Mouse (Mus musculus): ENCODE data around the gene Myh14.

The Myh14 gene

DNA sequence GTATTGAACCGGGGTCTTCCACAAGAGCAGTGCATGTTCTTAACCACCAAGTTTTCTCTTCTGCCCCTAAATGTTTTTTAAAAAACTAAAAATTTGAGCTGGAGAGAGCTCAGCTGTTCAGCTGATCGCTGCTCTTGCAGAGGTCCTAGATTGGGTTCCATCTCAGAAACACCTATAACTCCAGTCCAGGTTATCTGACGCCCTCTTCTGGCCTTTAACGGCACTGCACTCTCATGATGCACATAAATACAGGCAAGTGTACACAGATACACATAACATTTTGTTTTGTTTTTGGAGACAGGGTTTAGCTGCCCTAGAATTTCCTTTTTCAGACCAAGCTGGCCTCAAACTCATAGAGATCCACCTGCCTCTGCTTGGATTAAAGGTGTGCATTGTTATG, 3.9 kb upstream of the Myh14 start:
- in situ Hi-C loops (cut with MboI, MseI), result no loop called here

DNA sequence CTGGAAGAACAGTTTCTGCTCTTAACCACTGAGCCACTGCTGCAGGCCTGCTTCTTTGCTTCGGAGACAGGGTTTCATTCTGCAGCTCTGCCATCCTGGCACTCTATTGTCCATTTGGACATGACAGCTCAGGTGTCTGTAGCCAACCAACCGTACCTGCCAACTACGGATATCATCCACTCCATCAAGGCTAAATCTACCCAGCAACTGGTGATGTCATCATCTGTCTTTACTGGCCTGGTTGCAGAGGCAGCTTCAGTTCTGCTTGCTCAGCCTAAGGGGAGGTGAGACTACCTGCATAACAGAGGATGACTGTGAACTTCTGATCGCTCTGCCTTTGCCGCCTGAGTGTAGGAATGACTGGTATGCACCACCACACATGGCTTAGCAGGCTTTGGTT, 1.6 kb upstream of the Myh14 start:
- in situ Hi-C loops (cut with MboI, MseI), result no loop called here

DNA sequence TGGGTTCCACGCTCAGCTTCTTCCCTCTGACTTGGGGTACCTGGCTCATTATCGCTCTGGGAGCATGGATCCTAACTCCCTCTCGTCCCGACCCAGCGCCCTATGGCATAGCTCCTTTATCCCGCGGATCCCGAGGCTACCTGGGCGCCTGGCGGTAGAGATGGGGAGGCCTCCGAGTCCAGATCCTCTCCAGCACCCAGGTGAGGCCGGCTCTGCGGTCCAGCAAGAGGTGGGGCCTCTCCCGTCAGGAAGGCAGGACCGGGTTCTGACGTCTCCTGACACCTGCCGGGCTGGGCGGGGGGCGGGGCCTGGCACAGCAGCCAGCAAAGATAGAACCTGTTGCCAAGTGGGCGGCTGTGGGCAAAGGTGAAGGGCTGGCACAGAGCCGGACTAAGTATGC, 1.5 kb downstream of the Myh14 start:
- in situ Hi-C loops (cut with MboI, MseI), result no loop called here

DNA sequence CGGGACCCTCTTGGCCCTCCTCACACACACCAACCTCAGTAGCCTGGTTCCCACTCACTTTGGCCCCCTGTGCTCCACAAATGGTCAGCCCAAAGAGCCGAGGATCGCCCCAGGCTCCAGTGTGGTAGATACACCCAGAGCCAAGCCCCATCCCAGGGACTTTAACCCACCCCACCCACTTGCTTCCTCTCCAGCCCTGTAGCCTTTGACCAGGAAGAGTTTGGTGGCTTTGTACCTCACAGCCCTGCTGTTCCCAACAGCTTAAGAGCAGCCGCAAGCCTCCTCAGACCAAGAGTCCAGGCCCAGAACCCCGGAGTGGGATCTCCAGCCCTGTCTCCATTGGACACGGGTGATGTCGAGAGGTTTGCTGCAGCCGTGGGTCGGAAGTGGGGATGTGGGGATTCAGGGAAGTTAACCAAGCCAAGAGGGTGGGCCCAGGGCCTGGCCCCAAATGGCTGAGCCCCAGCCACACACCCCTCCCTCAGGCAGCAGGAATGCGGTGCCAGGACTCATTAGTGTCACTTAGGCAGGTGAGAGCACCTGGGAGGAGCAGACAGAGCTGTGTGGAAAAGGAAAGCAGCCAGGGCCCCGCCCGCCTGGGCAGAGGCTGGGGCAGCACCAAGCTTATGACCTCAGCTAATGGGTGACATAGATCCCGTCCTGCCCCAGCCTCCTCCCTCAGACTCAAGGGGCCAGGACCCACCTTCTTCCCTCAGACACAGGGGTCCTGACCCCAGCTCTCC, 2.5 kb downstream of the Myh14 start:
- in situ Hi-C loops (cut with MboI, MseI), result no loop called here

DNA sequence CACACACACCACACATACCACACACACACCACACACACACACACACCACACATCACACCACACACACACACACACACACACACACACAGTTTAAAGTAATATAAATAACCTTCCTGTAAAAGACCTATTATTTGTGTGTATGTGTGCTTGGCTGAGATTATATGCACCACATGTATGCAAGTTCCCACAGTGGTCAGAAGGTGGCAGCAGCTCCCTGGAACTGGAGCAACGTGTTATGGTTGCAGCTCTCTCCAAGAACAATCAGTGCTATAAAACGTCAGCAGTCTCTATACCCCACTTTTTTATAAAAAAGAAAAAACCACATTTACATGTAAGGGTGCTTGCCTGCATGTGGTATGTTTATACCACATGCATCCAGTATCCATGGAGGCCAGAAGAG, 4.2 kb downstream of the Myh14 start:
- in situ Hi-C loops (cut with MboI, MseI), result no loop called here

DNA sequence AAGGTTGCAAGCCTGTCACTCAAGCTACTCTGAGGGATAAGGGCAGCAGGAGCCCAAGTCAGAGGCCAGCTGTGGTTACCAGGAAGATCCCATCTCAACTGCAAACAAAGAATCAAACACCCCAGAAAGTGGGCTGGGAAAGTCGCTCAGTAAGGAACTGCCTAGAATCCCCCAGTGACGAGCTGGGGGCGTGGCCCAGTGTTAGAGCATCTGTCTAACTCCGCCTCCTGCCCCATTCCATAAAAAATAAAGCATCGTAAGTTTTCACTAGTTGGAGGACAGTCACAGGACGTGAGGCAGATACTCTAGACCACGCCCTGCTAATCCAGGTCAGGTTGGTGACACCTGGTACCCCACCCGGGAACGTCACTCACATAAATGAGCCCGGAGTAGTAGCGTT, 5.9 kb downstream of the Myh14 start:
- in situ Hi-C loops (cut with MboI, MseI), result no loop called here

DNA sequence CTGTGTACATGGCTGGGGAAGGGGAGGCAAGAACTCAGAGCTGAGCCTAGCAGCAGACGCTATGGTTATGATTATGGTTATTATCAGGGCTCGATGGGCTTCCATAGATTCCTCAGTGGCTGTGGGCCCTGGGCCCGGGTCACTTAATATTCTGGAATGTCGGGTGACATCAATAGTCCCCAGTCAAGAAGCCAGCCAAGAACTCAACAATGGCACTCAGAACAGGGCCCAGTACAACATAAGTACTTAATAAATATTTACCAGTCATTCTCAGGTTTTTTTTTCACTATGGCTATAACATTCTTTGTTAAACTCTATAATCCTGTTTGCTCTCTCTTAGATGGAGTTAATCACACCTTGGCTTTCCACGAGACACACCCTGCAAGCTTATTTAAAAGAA, 7.1 kb downstream of the Myh14 start:
- in situ Hi-C loops (cut with MboI, MseI), result no loop called here

DNA sequence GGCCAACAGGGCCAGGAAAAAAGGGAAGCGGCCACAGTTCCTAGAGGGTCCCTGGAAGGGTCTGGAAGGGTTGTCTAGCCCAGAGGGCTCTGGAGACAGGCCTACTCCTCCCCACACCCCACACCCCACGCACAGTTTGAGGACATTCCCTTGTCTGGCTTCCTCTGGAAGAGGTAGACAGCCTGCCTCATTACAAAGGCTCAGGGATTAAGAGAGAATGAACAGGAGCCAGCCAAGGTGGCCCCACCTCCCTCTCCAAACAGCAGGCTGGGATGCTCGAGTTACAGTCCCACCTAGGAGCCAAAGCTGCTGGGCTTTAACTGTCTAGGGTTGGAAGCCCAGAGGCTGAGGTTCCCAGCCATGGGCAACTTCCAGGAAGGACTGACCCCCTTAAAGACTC, 8.1 kb downstream of the Myh14 start:
- in situ Hi-C loops (cut with MboI, MseI), result no loop called here

DNA sequence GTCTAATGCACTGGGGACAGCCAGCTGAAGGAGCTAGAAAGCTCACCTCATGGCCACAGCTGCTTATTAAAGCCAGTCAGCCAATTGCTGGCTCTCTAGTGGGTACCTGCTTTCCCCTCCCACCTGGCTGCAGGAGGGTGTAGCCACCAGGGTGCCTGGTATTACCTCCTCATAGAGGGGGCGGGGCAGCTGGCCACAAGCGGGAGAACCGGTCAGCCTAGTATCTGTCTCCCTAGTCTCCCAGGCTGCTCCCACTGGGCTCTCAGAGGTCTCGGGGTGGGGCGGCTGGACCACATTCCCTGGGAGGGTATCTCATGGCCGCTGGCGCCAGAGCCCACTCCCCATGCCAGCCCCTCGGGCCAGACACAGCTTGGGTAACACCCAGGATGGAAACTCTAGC, 8.5 kb downstream of the Myh14 start:
- in situ Hi-C loops (cut with MboI, MseI), result no loop called here

DNA sequence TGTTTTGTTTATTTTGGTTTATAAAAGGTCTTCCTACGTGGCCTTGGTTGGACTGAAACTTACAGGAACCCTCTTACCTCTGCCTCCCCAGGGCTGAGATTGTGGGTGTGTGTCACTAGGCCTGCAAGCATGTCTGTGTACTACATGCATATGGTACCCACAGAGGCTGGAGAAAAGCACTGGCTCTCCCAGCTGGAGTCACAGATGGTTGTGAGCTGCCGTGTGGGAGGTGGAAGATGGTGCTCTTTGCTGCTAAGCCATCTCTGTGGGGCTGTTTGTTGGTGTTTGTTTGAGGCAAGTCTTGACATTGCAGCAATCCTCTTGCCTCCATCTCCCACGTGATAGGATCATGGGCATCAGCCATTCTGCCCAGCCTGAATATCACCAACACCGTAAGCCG, 9.4 kb downstream of the Myh14 start:
- in situ Hi-C loops (cut with MboI, MseI), result no loop called here

DNA sequence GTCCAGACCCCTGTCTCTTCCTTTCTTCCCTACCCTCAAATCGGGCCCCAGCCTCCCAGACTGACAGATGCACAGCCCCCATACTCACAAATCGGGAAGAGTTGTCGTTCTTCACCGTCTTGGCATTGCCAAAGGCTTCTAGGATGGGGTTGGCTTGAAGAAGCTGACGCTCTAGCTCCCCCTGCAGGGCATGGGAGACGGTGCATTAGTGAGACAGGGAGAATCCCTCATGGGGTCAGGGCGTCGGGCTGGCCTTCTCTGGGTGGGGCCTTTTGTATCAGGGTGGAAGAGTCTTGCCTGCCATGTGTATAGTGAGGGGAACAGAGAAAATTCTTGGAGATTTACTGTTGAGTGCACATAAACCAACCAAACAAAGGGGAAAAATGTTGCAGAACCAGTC, 15.1 kb downstream of the Myh14 start:
- in situ Hi-C loops (cut with MboI, MseI), result no loop called here

DNA sequence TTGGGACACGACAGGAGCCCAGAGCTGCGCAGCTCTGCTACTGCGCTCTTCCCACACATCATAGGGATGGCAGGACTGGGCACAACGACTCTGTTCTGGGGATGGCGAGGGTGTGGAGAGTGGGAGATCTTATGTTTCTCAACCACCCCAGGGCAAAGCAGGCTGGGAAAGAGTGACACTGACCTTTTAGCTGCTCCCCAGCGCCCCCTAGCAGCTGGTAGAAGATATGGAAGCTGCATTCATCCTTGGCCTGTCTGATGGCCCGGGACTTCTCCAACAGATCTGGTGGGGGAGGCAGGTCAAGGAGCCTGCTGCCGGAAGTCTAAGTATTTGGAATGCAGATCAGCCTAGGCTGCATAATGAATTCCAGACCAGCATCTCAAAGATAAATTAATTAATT, 16.9 kb downstream of the Myh14 start:
- in situ Hi-C loops (cut with MboI, MseI), result no loop called here

DNA sequence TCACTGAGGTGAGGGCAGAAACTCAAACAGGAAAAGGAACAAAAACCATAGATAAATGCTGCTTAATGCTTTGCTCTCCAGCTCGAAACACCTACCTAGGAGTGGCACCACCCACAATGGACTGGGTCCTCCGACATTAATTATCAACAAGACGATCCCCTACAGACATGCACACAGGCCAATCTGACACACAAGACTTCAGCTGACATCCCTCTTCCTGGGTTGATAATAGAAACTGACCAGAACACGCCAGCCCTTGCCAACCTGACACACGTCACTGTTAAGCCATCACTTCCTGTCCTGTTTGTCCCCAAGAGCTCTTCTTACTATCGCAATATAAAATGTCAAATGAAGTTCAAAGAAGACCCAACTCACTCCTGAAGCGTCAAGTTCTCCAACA, 19.2 kb downstream of the Myh14 start:
- in situ Hi-C loops (cut with MboI, MseI), result no loop called here

DNA sequence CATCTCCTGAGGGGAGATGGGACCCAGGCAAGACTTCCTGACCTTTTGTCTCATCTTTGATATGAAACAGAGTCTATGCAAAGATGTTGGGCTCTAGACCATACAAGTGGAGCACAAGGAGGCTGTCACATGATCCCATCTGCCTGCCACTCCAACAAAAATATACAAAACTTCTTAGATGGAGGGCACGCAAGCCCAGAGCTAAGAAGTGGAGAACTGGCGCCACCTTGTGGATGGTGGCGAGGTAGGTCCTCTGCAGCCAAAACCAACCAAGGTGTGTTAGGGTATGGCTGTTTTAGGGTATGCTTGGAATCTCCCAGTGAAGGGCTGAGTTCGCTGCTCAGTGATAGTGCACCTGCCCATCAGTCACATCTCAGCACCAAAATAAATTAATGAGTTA, 20.7 kb downstream of the Myh14 start:
- in situ Hi-C loops (cut with MboI, MseI), result no loop called here

DNA sequence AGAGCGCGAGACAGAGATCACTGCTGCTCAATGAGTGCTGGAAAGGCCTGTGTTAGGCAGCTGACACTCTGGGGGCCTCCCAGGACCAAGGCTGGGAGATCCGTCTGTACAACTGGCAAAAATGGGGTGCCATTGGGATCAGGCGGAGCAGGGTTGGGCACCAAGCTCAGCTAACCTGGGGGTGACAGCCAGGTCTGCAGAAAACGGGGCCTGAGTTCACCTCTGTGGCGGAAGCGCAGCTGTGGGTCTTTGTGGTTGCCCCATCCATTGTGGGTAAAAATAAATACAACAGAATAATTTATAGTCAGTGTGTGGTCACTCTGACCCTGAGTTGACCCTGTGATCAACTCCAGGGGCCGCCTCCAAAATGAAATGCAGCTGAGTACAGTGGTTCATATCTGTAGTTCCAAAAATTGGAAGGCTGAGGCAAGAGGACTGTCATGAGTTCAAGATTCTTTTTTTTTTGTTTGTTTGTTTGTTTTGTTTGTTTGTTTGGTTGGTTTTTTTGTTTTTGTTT, 21.5 kb downstream of the Myh14 start:
- in situ Hi-C loops (cut with MboI, MseI), result no loop called here

DNA sequence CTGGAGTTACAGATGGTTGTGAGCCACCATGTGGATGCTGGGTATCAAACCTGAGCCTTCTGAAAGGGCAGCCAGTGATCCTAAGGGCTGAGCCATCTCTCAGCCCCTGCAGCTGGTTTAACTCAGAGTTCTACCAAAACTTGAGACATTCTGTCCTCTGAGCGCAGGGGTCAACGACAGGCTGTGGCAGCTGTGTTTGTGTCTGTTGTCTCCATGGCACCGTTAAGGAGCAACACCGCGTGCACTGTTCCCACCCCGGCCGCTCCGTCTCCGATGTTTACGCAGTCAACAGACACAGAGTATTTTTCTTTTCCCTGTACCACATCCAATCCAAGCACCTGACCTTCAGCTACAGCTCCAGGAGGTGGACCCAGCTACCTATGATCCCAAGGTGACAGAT, 22.9 kb downstream of the Myh14 start:
- in situ Hi-C loops (cut with MboI, MseI), result no loop called here

DNA sequence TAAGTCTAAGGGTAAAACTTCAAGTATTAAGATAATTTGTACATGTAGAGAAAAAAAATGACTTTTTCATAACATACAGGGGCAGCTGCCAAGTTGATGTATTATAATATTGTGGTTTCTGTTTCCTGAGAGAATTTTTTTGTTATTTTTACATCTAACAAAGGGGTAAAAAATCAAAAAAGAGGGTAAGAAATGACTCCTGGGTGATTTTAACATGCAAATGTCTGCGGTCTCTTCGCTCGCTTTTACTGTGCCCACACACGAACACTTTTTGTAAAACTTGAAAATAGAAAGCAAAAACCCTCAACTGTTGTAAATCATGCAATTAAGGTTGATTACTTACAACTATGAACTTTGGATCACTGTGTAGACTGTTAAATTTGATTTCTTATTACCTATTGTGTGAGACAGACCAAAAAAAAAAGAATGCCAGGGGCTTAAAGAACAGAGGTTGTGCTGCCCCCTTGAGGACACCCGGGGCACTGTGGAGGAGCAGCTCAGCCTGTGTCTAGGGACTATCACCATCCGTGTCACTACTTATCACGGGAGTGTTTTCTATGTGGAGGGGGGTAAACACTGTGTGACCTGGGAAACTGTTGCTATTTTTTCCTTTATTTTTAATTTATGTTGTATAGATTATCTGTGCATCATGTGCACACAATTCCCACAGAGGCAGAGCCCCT, 23.5 kb downstream of the Myh14 start:
- in situ Hi-C loops (cut with MboI, MseI), result no loop called here

DNA sequence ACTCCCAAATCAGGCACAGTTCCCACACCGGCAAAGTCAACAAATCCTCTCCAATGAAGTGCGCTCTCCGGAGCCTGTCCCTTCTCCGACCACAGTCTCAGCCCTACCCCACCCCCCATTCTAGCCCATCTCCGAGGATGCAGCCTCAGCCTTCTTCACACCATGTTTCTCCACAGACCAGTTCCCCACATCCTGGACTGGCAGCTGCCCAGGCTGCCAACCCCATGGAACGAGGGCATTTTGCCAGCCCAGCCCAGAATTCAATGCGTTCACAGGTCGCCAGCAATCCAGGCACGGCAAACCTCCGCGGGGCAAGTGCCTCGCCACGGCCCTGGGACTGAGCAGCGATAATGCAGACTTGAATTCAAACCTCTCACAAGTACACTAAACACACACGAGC, 24.7 kb downstream of the Myh14 start:
- in situ Hi-C loops (cut with MboI, MseI), result no loop called here

DNA sequence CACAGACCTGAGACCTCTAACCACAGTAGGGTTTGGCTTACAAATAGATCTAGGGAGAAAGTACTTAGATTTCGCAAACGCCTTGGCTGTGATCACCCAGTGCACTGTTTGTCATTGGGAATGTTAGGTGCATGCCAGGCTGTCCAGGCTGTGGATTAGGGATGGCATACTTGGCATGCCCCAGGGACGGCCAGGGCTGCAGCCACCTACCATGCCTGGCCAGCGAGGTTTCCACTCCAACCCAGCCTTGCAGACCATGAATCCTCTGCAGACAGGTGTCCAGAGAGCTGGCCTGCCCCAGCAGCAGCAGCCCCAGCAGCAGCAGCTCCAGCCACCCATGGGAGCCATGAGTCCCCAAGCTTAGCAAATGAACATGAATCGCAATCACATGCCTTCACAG, 25.4 kb downstream of the Myh14 start:
- in situ Hi-C loops (cut with MboI, MseI), result no loop called here

DNA sequence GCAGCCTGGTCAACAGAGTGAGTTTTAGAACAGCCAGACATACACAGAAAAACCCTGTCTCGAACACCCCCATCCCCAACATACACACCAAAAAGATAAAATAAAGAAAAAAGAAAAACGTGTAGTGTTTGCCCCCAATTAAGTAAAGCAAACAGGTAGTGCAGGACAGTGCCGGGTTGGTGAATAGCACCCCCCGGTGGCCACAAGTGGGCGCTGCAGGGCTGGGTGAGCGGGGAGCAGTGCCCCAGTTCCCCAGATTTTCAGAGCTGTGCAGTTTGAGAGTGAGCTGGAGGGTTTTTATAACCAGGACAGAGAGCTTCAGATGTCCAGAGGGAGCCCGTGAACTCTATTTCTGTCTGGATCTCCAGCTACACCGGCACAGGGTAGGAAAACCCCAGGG, 28.8 kb downstream of the Myh14 start:
- in situ Hi-C loops (cut with MboI, MseI), result no loop called here

DNA sequence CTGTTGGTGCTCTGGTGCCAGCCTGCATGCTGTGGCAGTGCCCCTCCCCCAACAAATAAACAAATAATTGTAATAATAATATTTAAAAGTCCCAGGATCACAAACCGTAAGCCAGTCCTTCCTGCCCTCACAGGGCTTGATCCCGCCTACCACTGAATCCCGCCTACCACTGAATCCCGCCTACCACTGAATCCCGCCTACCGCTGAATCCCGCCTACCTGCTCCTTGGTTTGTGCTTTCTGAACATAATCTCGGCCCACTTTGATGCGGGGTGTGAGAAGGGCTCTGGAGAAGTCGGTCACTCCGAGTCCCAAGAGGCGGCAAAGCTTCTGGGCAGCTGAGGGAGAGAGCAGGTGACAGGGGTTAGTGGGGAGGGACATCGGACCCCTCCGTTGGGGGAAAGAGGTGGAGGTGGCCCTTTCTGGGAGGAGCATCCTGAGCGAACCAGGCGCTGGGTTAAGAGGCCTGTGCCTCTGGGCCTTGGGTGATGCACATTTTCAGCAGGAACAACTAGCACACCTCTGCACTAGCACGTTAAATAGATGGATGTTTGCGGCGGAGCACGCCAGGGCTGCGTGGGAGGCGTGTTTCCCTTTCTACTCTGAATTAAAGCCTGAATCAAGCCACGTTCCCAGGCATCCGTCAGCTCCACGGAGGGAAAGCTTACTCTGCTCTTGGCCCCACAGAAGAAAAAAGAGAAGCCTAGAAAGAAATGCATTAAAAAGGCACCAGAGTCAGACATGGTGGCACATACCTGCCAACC, 29.6 kb downstream of the Myh14 start:
- in situ Hi-C loops (cut with MboI, MseI), result no loop called here

DNA sequence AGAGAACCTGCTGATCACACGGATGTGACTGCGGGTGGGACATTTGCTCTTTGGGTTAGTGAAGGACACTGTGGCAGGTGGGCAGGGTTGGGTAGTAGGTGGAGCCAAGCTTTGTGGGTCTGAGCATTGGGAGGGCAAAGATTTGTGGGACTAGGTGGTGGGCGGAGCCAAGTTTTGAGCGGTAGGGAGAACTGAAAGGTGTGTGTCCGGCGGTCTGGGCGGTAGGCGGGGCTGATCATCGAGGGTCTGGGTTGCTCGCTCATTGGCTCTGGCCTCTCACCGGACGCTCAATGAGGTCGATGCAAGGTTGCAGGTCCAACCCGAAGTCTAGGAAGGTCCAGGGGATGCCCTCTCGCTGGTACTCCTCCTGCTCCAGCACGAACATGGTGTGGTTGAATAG, 32.0 kb downstream of the Myh14 start:
- in situ Hi-C loops (cut with MboI, MseI), result no loop called here

DNA sequence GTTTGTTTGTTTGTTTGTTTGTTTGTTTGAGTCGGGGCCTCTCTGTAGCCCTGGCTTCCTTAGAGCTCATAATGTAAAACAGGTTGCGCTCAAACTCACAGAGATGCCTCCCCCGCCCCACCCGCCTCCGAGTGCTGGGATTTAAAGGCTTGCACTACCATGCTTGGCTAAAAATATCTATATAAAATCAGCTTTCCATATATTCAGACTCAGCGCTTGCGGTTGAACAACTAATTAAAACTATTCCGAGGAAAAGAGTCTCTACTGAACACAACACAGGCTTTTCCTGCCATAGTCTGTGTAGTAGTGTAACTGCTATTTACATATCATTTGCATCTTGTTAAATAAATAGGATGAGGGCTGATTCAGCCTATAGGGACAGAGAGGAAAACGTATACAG, 34.0 kb downstream of the Myh14 start:
- in situ Hi-C loops (cut with MboI, MseI), result no loop called here
